Mouse (Mus musculus) ES-Bruce4 (cell line): ENCODE results near the gene Tinag. TPM values are rescaled to one million over a fixed set of nuclear protein-coding genes. Genes with fewer than 3 reads are reported as not detected.
"Not testable (repeated sequence)": the region's sequence is repeated elsewhere in the genome, so short reads cannot be mapped to it uniquely, and the experiment has no call there.

Experiments
- H3K27ac ChIP-seq: 2 replicates; pipeline ENCODE4 v1.5.1; 2012; ENCODE audit warnings: low read length, inconsistent platforms; ENCODE audit not compliant: insufficient read depth
- H3K27me3 ChIP-seq: 2 replicates; pipeline ENCODE4 v1.6.1; 2012; ENCODE audit warnings: mild to moderate bottlenecking, low read length, inconsistent platforms; ENCODE audit not compliant: control insufficient read depth, poor library complexity, insufficient read depth, severe bottlenecking
- H3K36me3 ChIP-seq: 2 replicates; pipeline ENCODE4 v1.6.1; 2012; ENCODE audit warnings: inconsistent platforms, mild to moderate bottlenecking, low read length, moderate library complexity; ENCODE audit not compliant: control insufficient read depth, poor library complexity, insufficient read depth, severe bottlenecking
- H3K4me1 ChIP-seq: one replicate; pipeline ENCODE4 v1.8.1; 2011; ENCODE audit warnings: low read length; ENCODE audit not compliant: control insufficient read depth, insufficient read depth
- H3K4me3 ChIP-seq: 2 replicates; pipeline ENCODE4 v1.5.1; 2011; ENCODE audit warnings: low read depth, mild to moderate bottlenecking, low read length
- H3K9ac ChIP-seq: 2 replicates; pipeline ENCODE4 v1.6.1; 2012; ENCODE audit warnings: low read depth, mild to moderate bottlenecking, inconsistent platforms; ENCODE audit not compliant: poor library complexity, severe bottlenecking
- H3K9me3 ChIP-seq: replicated peaks from 2 replicates; pipeline ENCODE4 v1.6.1; 2012; ENCODE audit warnings: mild to moderate bottlenecking, low read length, inconsistent platforms; ENCODE audit not compliant: control insufficient read depth, poor library complexity, insufficient read depth, severe bottlenecking
- CTCF ChIP-seq: IDR thresholded peaks from one replicate; pipeline ENCODE4 v1.8.1; 2011; ENCODE audit warnings: low read depth, low read length
- EP300 ChIP-seq: IDR thresholded peaks from 2 replicates; pipeline ENCODE4 v1.6.1; 2011; ENCODE audit warnings: low read depth, low read length; ENCODE audit not compliant: insufficient read depth
- POLR2A ChIP-seq: IDR thresholded peaks from one replicate; pipeline ENCODE4 v1.8.1; 2011; ENCODE audit warnings: low read length; ENCODE audit not compliant: insufficient read depth
- polyA plus RNA-seq: library from polyadenylated mRNA; stranded (reverse); fragments of >200 nt; gene quantifications from 2 replicates; pipeline ENCODE4 v1.2.4, GENCODE M21; 2011; ENCODE audit warnings: low read depth; ENCODE audit not compliant: missing spikeins, insufficient read depth, insufficient read length

The Tinag gene
- not detected in 2 replicates for polyA plus RNA-seq

GRCm38 (mm10) chr9:77045585-77045984, at the start of gene Tinag:
Gene Tinag, minus strand, starts transcription at chr9:77045794.
- Histone ChIP-seq H3K9me3 (no peaks in the 10 kb centered on the region), H3K4me1 (no peaks in the 10 kb centered on the region), H3K9ac (no peak within 1 kb of the TSS), H3K4me3 (no peak within 1 kb of the TSS), H3K36me3 (no peaks in the 10 kb centered on the region), H3K27me3 (no peaks in the 10 kb centered on the region), H3K27ac (no peak within 1 kb of the TSS)
- no peak for TF ChIP-seq EP300

- H3K9me3 ChIP-seq, H3K4me1 ChIP-seq, H3K27ac ChIP-seq, H3K36me3 ChIP-seq, H3K4me3 ChIP-seq, H3K9ac ChIP-seq, H3K27me3 ChIP-seq: not testable (repeated sequence)
Observed at GRCm38 (mm10) chr9:77083221-77083620, 37.6 kb upstream of the Tinag start.

GRCm38 (mm10) chr9:77071676-77072075, 26.1 kb upstream of the Tinag start:
- TF ChIP-seq EP300 (no peak), CTCF (no peak)
- Histone ChIP-seq H3K27me3 (no peaks in the 10 kb centered on the region), H3K36me3 (no peaks in the 10 kb centered on the region), H3K27ac (no peak overlapping the region), H3K4me1 (no peaks in the 10 kb centered on the region), H3K9me3 (no peaks in the 10 kb centered on the region), H3K4me3 (no peak overlapping the region), H3K9ac (no peak overlapping the region)

GRCm38 (mm10) chr9:77056611-77057010, 11.0 kb upstream of the Tinag start:
- no peaks in the 10 kb centered on the region for H3K36me3 ChIP-seq
- H3K9ac ChIP-seq = no peak overlapping the region
- no peak overlapping the region for H3K27ac ChIP-seq
- H3K27me3 ChIP-seq = no peaks in the 10 kb centered on the region
- no peak overlapping the region for H3K4me3 ChIP-seq
- no peaks in the 10 kb centered on the region for H3K9me3 ChIP-seq
- no peaks in the 10 kb centered on the region for H3K4me1 ChIP-seq
- TF ChIP-seq EP300 (no peak), POLR2A (no peak), CTCF (no peak)

GRCm38 (mm10) chr9:77054426-77055193, 9.0 kb upstream of the Tinag start:
- no peaks in the 10 kb centered on the region for H3K27me3 ChIP-seq
- H3K27ac ChIP-seq = no peak overlapping the region
- no peak for TF ChIP-seq EP300
- TF ChIP-seq CTCF = no peak
- no peak for TF ChIP-seq POLR2A
- H3K36me3 ChIP-seq = no peaks in the 10 kb centered on the region
- no peaks in the 10 kb centered on the region for H3K9me3 ChIP-seq
- H3K4me3 ChIP-seq = no peak overlapping the region
- H3K9ac ChIP-seq = no peak overlapping the region
- H3K4me1 ChIP-seq = no peaks in the 10 kb centered on the region

- H3K27me3 ChIP-seq = no peaks in the 10 kb centered on the region
- H3K4me3 ChIP-seq = no peak overlapping the region
- H3K27ac ChIP-seq = no peak overlapping the region
- H3K36me3 ChIP-seq = no peaks in the 10 kb centered on the region
- H3K4me1 ChIP-seq = no peaks in the 10 kb centered on the region
- H3K9ac ChIP-seq = no peak overlapping the region
- TF ChIP-seq EP300 = no peak
- no peak for TF ChIP-seq POLR2A
- TF ChIP-seq CTCF = no peak
- no peaks in the 10 kb centered on the region for H3K9me3 ChIP-seq
Observed at GRCm38 (mm10) chr9:77051406-77051805, 5.8 kb upstream of the Tinag start.

- Histone ChIP-seq H3K4me3 (no peak overlapping the region), H3K36me3 (no peaks in the 10 kb centered on the region), H3K9me3 (no peaks in the 10 kb centered on the region), H3K27ac (no peak overlapping the region), H3K27me3 (no peaks in the 10 kb centered on the region), H3K9ac (no peak overlapping the region), H3K4me1 (no peaks in the 10 kb centered on the region)
- TF ChIP-seq POLR2A (no peak), CTCF (no peak), EP300 (no peak)
Observed at GRCm38 (mm10) chr9:77049669-77050068, 4.1 kb upstream of the Tinag start.
